Mouse (Mus musculus) bone marrow macrophage, adult 2 months (primary cell): ENCODE measurements around the gene Gm36245.

Experiments used
- CTCF ChIP-seq: IDR thresholded peaks from 2 replicates; pipeline ENCODE4 v1.5.1; 2012; ENCODE audit warnings: low read depth, mild to moderate bottlenecking, low read length, moderate library complexity
- POLR2A ChIP-seq: IDR thresholded peaks from 2 replicates; pipeline ENCODE4 v1.6.1; 2012; ENCODE audit warnings: mild to moderate bottlenecking, low read depth, low read length, borderline replicate concordance

DNA sequence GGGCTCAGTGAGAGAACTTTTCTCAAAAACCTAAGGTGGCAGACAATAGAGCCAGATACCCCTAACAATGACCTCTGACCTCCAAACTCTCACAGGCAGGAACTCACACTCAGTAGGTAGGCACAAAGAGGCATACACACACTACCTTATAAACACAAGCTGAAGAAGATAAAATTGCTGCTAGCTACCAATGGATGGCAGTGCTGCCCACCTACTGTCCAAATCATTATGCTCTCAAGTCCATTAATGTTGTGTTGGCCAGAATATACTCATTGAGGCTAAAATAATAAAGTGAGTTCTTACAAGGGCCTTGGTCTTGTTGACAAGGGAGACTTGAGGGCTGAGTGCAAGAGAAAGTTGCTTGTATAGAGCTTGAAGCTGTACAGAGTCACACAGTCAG is 35.8 kb upstream of the Gm36245 start:
- TF ChIP-seq CTCF (no peak), POLR2A (no peak)
